ENCODE assay signal across 8 mouse cellular contexts in the genomic region with DNA sequence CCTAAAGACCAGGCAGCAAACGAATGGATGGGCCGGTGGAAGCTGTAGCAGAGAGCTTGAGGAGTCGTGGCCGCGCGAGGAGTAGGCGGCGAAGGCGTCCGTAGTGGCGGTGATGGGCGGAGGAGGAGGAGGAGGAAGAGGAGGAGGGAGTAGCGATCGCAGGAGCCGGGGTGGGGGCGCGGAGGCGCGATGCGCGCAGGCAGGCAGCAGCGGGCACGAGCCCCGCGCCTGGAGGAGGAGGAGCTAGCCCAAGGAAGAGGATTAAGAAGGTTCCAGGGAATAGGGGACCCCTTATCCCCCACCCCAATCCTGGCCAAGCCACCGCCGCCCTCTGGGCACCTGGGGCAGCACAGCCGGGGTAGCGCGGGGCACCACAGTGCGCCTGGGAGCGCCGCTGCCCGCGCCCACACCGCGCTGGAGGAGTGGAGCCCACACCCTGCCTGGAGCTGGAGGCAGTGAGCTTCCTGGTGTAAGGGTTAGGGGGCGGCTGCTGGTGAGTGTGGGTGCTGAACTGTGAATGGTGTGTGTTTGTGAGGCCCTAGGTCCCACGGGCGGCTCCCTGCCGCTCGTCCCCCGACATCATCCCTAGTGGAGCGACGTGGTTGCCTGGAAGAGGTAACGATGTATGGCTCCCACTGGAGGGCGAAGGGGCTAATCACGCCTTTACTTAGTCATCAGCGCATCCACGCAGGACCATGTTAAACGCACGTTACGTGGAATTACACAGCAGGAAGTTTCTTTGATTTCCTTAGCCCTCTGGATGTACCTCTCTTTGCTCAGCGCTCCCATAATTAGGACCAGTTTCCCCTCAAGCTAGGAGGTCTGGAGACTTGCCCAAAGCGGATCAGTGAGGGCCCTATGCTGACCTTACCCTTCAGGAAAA. TPM values are rescaled to one million over a fixed set of nuclear protein-coding genes. Genes with fewer than 3 reads are reported as not detected.
DNase-seq lines count a peak whose midpoint lies in the region; ATAC-seq and TF ChIP-seq lines count a peak whose summit lies in the region.

TSS of gene Gabra2 (minus strand) at position 125 of the 883 bp plus-strand sequence.

- ATAC-seq in forebrain, embryonic 15.5 days (replicated peaks), result peak; percentile 93

- TF ChIP-seq CTCF in lung, adult 2 months (IDR thresholded peaks at IDR 0.05; ENCODE audit: insufficient read depth, low read length), result no peak

- TF ChIP-seq POLR2A in lung, adult 2 months (IDR thresholded peaks at IDR 0.05; ENCODE audit: borderline replicate concordance, extremely low read depth, low read depth, low read length), result no peak

- 2% methylated on average over 54 of the region's 55 CpGs for WGBS in lung, adult 2 months
- under 1% methylated on average over 35 of the region's 55 CpGs for WGBS in forebrain, embryonic 15.5 days

- H3K4me2 ChIP-seq in forebrain, embryonic 15.5 days (replicated peaks), result peak within 1 kb of the TSS; percentile 83

- peak; percentile 2 for DNase-seq in lung, postnatal 10 days
- no peak for DNase-seq in lung, adult 2 months
- peak; percentile 22 for DNase-seq in cerebellum, adult 11-12 months
- peak; percentile 18 for DNase-seq in kidney, postnatal 10 days
- peak; percentile 5 for DNase-seq in liver
- peak; percentile 78 to 82 for DNase-seq in right cerebral cortex, adult 2 months (ENCODE audit: low spot score in 2 of 2)
- no peak for DNase-seq in natural killer cell, adult 2 months (ENCODE audit: low spot score in 2 of 2)

- no peak within 1 kb of the TSS for H3K4me3 ChIP-seq in lung, adult 2 months (replicated peaks; ENCODE audit: extremely low read depth, low read depth, low read length)
- H3K4me3 ChIP-seq in forebrain, embryonic 15.5 days, result peak within 1 kb of the TSS; percentile 95

- H3K9me3 ChIP-seq in forebrain, embryonic 15.5 days, result no peaks in the 10 kb centered on the region

- H3K27me3 ChIP-seq in forebrain, embryonic 15.5 days, result no peaks in the 10 kb centered on the region

- peak within 1 kb of the TSS; percentile 94 for H3K27ac ChIP-seq in forebrain, embryonic 15.5 days (replicated peaks)

- H3K9ac ChIP-seq in forebrain, embryonic 15.5 days (replicated peaks), result peak within 1 kb of the TSS; percentile 96

- no peaks in the 10 kb centered on the region for H3K36me3 ChIP-seq in forebrain, embryonic 15.5 days

- no peaks in the 10 kb centered on the region for H3K4me1 ChIP-seq in lung, adult 2 months (ENCODE audit: control insufficient read depth, insufficient read depth, low read length)
- H3K4me1 ChIP-seq in forebrain, embryonic 15.5 days, result peaks cover 27% of the 10 kb centered on the region

RNA-seq across cellular contexts. Expression of gene Gabra2, which starts in this region (rescaled TPM):
- not detected in 2 replicates for polyA plus RNA-seq in lung, adult 2 months (2012; rRNA removed)
- 47.6 and 57.9 TPM in 2 replicates for polyA plus RNA-seq in forebrain, embryonic 15.5 days (2015; fragmentation: Nextera tagmentation; extraction: Ambion mirVana)

Comparison
In these comparisons a context has a peak if more than half of its experiments do, and no peak if none do; other contexts are left out.
1. RNA of gene Gabra2 (polyA plus RNA-seq): 47.6 to 57.9 TPM in forebrain, embryonic 15.5 days; not detected in lung, adult 2 months; every median in the first group is over 10 times any median in the second.
2. DNase-seq: peak in lung, postnatal 10 days (single experiment), cerebellum, adult 11-12 months (single experiment), kidney, postnatal 10 days (single experiment), liver (single experiment) and right cerebral cortex, adult 2 months (2 of 2); none in lung, adult 2 months (single experiment) and natural killer cell, adult 2 months (0 of 2).